13 mouse cellular contexts compared by ENCODE assay signal in the genomic region with DNA sequence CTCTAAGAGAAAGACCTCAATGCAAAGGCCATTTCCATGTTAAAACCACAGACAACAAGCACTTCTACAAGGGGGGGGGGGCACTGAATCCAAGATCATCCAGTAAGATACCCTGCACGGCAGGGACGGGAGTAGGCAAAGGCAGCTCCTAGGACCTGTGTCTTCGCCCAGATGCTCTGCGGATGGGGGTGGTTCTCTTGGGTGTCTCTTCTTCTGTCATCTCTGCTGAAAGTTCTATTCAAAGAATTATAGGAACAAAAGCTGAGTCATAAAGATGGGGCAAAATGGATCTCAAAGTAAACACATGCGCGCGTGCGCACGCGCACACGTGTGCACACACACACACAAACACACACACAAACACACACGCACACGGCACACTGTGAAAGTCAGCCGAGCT. TPM values are rescaled to one million over a fixed set of nuclear protein-coding genes. Genes with fewer than 3 reads are reported as not detected.
DNase-seq lines count a peak whose midpoint lies in the region; ATAC-seq and TF ChIP-seq lines count a peak whose summit lies in the region.
"Had no signal": no experiment of that assay in that cellular context is flagged by ENCODE, and none has a peak within 500 bp of the region (broad histone marks: within the 10 kb centered on the region; RNA-seq: fewer than 3 reads in every experiment).

No protein-coding gene starts in this region.

- peaks cover 86% of the 10 kb centered on the region for H3K36me3 ChIP-seq in forebrain, embryonic 10.5 days (replicated peaks)
- H3K36me3 ChIP-seq in forebrain, embryonic 13.5 days (ENCODE audit: poor library complexity, severe bottlenecking) = peaks cover 72% of the 10 kb centered on the region
- H3K36me3 ChIP-seq in heart, postnatal 0 days (replicated peaks; ENCODE audit: control insufficient read depth, insufficient read depth, low read length) = peaks cover 68% of the 10 kb centered on the region

- H3K9ac ChIP-seq in forebrain, embryonic 13.5 days = no peak overlapping the region
- no peak overlapping the region for H3K9ac ChIP-seq in heart, postnatal 0 days (replicated peaks; ENCODE audit: low read depth, low read length)
- H3K9ac ChIP-seq: forebrain, postnatal 0 days; limb, embryonic 12.5 days had no signal

- H3K4me3 ChIP-seq in forebrain, embryonic 10.5 days = no peak overlapping the region
- H3K4me3 ChIP-seq in forebrain, embryonic 13.5 days = no peak overlapping the region
- H3K4me3 ChIP-seq in heart, postnatal 0 days (ENCODE audit: low read depth, low read length) = no peak overlapping the region
- no peak overlapping the region for H3K4me3 ChIP-seq in olfactory bulb, adult 2 months (ENCODE audit: insufficient read depth, low read depth, low read length)
- H3K4me3 ChIP-seq: limb, embryonic 12.5 days had no signal

- no peak for TF ChIP-seq CTCF in heart, postnatal 0 days (IDR thresholded peaks at IDR 0.05; ENCODE audit: low read depth)
- TF ChIP-seq CTCF in olfactory bulb, adult 2 months (IDR thresholded peaks at IDR 0.05; ENCODE audit: insufficient read depth, low read depth, low read length) = no peak

- no peak for TF ChIP-seq EP300 in heart, postnatal 0 days (IDR thresholded peaks at IDR 0.05; ENCODE audit: low read depth)

- H3K9me3 ChIP-seq in forebrain, embryonic 10.5 days = no peaks in the 10 kb centered on the region
- no peaks in the 10 kb centered on the region for H3K9me3 ChIP-seq in forebrain, embryonic 13.5 days (replicated peaks)
- H3K9me3 ChIP-seq in heart, postnatal 0 days (replicated peaks; ENCODE audit: control insufficient read depth, low read length) = no peaks in the 10 kb centered on the region
- H3K9me3 ChIP-seq: limb, embryonic 12.5 days had no signal

- TF ChIP-seq POLR2A in olfactory bulb, adult 2 months (IDR thresholded peaks at IDR 0.05; ENCODE audit: insufficient read depth, low read depth, low read length) = no peak

- no peak for ATAC-seq in forebrain, embryonic 13.5 days
- no peak for ATAC-seq in heart, postnatal 0 days (ENCODE audit: insufficient read depth, low read depth)
- ATAC-seq: forebrain, postnatal 0 days; hindbrain, embryonic 16.5 days had no signal

- peaks cover 40% of the 10 kb centered on the region for H3K4me1 ChIP-seq in forebrain, embryonic 10.5 days
- peaks cover 38% of the 10 kb centered on the region for H3K4me1 ChIP-seq in forebrain, embryonic 13.5 days
- peaks cover 18% of the 10 kb centered on the region for H3K4me1 ChIP-seq in heart, postnatal 0 days (ENCODE audit: control insufficient read depth, insufficient read depth)
- H3K4me1 ChIP-seq in olfactory bulb, adult 2 months (ENCODE audit: control insufficient read depth, insufficient read depth, low read length) = peaks cover 33% of the 10 kb centered on the region

- DNase-seq in forebrain, embryonic 10.5 days (ENCODE audit: extremely low spot score, low spot score) = no peak
- DNase-seq in heart, postnatal 0 days (ENCODE audit: low spot score) = no peak
- DNase-seq in heart, postnatal 36 days = no peak
- peak; percentile 39 to 59 for DNase-seq in right cerebral cortex, adult 2 months (ENCODE audit: low spot score in 2 of 2)
- no peak for DNase-seq in right cerebral cortex, postnatal 14 days
- no peak for DNase-seq in cerebellum, postnatal 14 days
- DNase-seq: forebrain, postnatal 0 days; kidney, postnatal 14 days had no signal

- no peak overlapping the region for H3K4me2 ChIP-seq in forebrain, embryonic 13.5 days
- H3K4me2 ChIP-seq in heart, postnatal 0 days (ENCODE audit: low read depth, low read length) = no peak overlapping the region
- H3K4me2 ChIP-seq: midbrain, embryonic 11.5 days had no signal

- WGBS in forebrain, embryonic 10.5 days = 91% methylated on average over 14 of the region's 14 CpGs
- WGBS in forebrain, embryonic 13.5 days = 89% methylated on average over 14 of the region's 14 CpGs
- WGBS in heart, postnatal 0 days = 83% methylated on average over 14 of the region's 14 CpGs
- 62% methylated on average over 14 of the region's 14 CpGs for WGBS in olfactory bulb, adult 2 months

- intact Hi-C loops in heart, postnatal 36 days (cut with DNase I) = loop anchor here (2.0 kb wide), 1 partner anchor 23 kb away; the partner anchor contains the start of genes Mrpl51 and Ncapd2

- H3K27me3 ChIP-seq in forebrain, embryonic 10.5 days (ENCODE audit: poor library complexity, severe bottlenecking) = no peaks in the 10 kb centered on the region
- no peaks in the 10 kb centered on the region for H3K27me3 ChIP-seq in forebrain, embryonic 13.5 days
- no peaks in the 10 kb centered on the region for H3K27me3 ChIP-seq in heart, postnatal 0 days (ENCODE audit: control insufficient read depth, insufficient read depth, low read length)
- H3K27me3 ChIP-seq: limb, embryonic 12.5 days had no signal

- H3K27ac ChIP-seq in forebrain, embryonic 10.5 days = peak overlapping the region; percentile 100; the same call in 1 of the 2 replicates
- H3K27ac ChIP-seq in forebrain, embryonic 13.5 days = no peak overlapping the region
- H3K27ac ChIP-seq in heart, postnatal 0 days (ENCODE audit: low read depth) = peak overlapping the region; percentile 97
- H3K27ac ChIP-seq in olfactory bulb, adult 2 months (ENCODE audit: insufficient read depth, low read depth, low read length) = peak overlapping the region; percentile 82

RNA-seq across cellular contexts. Expression of gene Gapdh, which starts 1.8 kb away (rescaled TPM):
- polyA plus RNA-seq in forebrain, embryonic 10.5 days (2016; fragmentation: Nextera tagmentation; extraction: Ambion mirVana) = 3,225 and 3,313 TPM in 2 replicates
- polyA plus RNA-seq in forebrain, embryonic 13.5 days (2015; fragmentation: Nextera tagmentation; extraction: Ambion mirVana) = 1,974 and 2,008 TPM in 2 replicates
- 6,647 and 7,476 TPM in 2 replicates for total RNA-seq in heart, postnatal 0 days (2014; rRNA removed; ENCODE audit: low replicate concordance)
- polyA plus RNA-seq in heart, postnatal 0 days (2015; fragmentation: Nextera tagmentation; extraction: Ambion mirVana) = 3,728 and 4,065 TPM in 2 replicates
- 1,000 to 10,000 TPM; 4,473 to 4,723 TPM for total RNA-seq in heart, postnatal 36 days (2021)
- 844 TPM in 1 of 2 replicates, not detected in the other for polyA plus RNA-seq in olfactory bulb, adult 2 months (2012; ENCODE audit: insufficient read depth, insufficient read length, low replicate concordance, missing spikeins)

RNA-seq across cellular contexts. Expression of gene Iffo1, which starts 23.0 kb away (rescaled TPM):
- polyA plus RNA-seq in forebrain, embryonic 10.5 days (2016; fragmentation: Nextera tagmentation; extraction: Ambion mirVana) = 9.2 and 10.0 TPM in 2 replicates
- 11.9 and 14.4 TPM in 2 replicates for polyA plus RNA-seq in forebrain, embryonic 13.5 days (2015; fragmentation: Nextera tagmentation; extraction: Ambion mirVana)
- total RNA-seq in heart, postnatal 0 days (2014; rRNA removed; ENCODE audit: low replicate concordance) = 10.6 and 41.9 TPM in 2 replicates
- polyA plus RNA-seq in heart, postnatal 0 days (2015; fragmentation: Nextera tagmentation; extraction: Ambion mirVana) = 10.5 and 12.3 TPM in 2 replicates
- total RNA-seq in heart, postnatal 36 days (2021) = 1 to 10 TPM; 6.6 to 9.4 TPM
- not detected in 2 replicates for polyA plus RNA-seq in olfactory bulb, adult 2 months (2012; ENCODE audit: insufficient read depth, insufficient read length, low replicate concordance, missing spikeins)

RNA-seq across cellular contexts. Expression of gene Ncapd2, which starts 23.4 kb away (rescaled TPM):
- polyA plus RNA-seq in forebrain, embryonic 10.5 days (2016; fragmentation: Nextera tagmentation; extraction: Ambion mirVana) = 271 and 274 TPM in 2 replicates
- polyA plus RNA-seq in forebrain, embryonic 13.5 days (2015; fragmentation: Nextera tagmentation; extraction: Ambion mirVana) = 146 and 153 TPM in 2 replicates
- 85.4 and 98.0 TPM in 2 replicates for total RNA-seq in heart, postnatal 0 days (2014; rRNA removed; ENCODE audit: low replicate concordance)
- polyA plus RNA-seq in heart, postnatal 0 days (2015; fragmentation: Nextera tagmentation; extraction: Ambion mirVana) = 24.5 and 26.3 TPM in 2 replicates
- total RNA-seq in heart, postnatal 36 days (2021) = 10 to 100 TPM; 20.8 to 25.3 TPM
- not detected in 2 replicates for polyA plus RNA-seq in olfactory bulb, adult 2 months (2012; ENCODE audit: insufficient read depth, insufficient read length, low replicate concordance, missing spikeins)

RNA-seq across cellular contexts. Expression of gene Mrpl51, which starts 23.5 kb away (rescaled TPM):
- 232 and 239 TPM in 2 replicates for polyA plus RNA-seq in forebrain, embryonic 10.5 days (2016; fragmentation: Nextera tagmentation; extraction: Ambion mirVana)
- polyA plus RNA-seq in forebrain, embryonic 13.5 days (2015; fragmentation: Nextera tagmentation; extraction: Ambion mirVana) = 193 and 202 TPM in 2 replicates
- total RNA-seq in heart, postnatal 0 days (2014; rRNA removed; ENCODE audit: low replicate concordance) = 109 and 165 TPM in 2 replicates
- polyA plus RNA-seq in heart, postnatal 0 days (2015; fragmentation: Nextera tagmentation; extraction: Ambion mirVana) = 426 and 447 TPM in 2 replicates
- 100 to 1,000 TPM; 308 to 334 TPM for total RNA-seq in heart, postnatal 36 days (2021)
- polyA plus RNA-seq in olfactory bulb, adult 2 months (2012; ENCODE audit: insufficient read depth, insufficient read length, low replicate concordance, missing spikeins) = not detected in 2 replicates

RNA-seq across cellular contexts. Expression of gene Nop2, which starts 36.4 kb away (rescaled TPM):
- 101 and 103 TPM in 2 replicates for polyA plus RNA-seq in forebrain, embryonic 10.5 days (2016; fragmentation: Nextera tagmentation; extraction: Ambion mirVana)
- polyA plus RNA-seq in forebrain, embryonic 13.5 days (2015; fragmentation: Nextera tagmentation; extraction: Ambion mirVana) = 49.1 and 58.3 TPM in 2 replicates
- 21.4 and 22.9 TPM in 2 replicates for total RNA-seq in heart, postnatal 0 days (2014; rRNA removed; ENCODE audit: low replicate concordance)
- polyA plus RNA-seq in heart, postnatal 0 days (2015; fragmentation: Nextera tagmentation; extraction: Ambion mirVana) = 20.6 and 25.3 TPM in 2 replicates
- total RNA-seq in heart, postnatal 36 days (2021) = 10 to 100 TPM; 20.3 to 21.0 TPM
- not detected in 2 replicates for polyA plus RNA-seq in olfactory bulb, adult 2 months (2012; ENCODE audit: insufficient read depth, insufficient read length, low replicate concordance, missing spikeins)

Comparison
In these comparisons a context has a peak if more than half of its experiments do, and no peak if none do; other contexts are left out.
1. DNase-seq: peak in right cerebral cortex, adult 2 months (2 of 2); none in forebrain, embryonic 10.5 days (single experiment), heart, postnatal 0 days (single experiment), heart, postnatal 36 days (0 of 2), right cerebral cortex, postnatal 14 days (single experiment) and cerebellum, postnatal 14 days (0 of 2).